Mouse (Mus musculus) MEL (cell line): ENCODE measurements around the gene Cdkl5. TPM values are rescaled to one million over a fixed set of nuclear protein-coding genes. Genes with fewer than 3 reads are reported as not detected.
"Not testable (repeated sequence)": the region's sequence is repeated elsewhere in the genome, so short reads cannot be mapped to it uniquely, and the experiment has no call there.

Experiments
- DNase-seq: peaks from one replicate; pipeline ENCODE4 v3.0.0; 2011; ENCODE audit warnings: low read depth, low spot score
- H3K27ac ChIP-seq: 2 replicates; pipeline ENCODE4 v1.5.1; 2012; ENCODE audit warnings: low read depth, mild to moderate bottlenecking, control low read depth, low read length, moderate library complexity; ENCODE audit not compliant: control insufficient read depth
- H3K27me3 ChIP-seq, 2 experiments: fragments of 150-350 bp in 1 of 2; sonication (generic) in 1 of 2; 2 replicates each; pipeline ENCODE4 v1.6.1; 2012; ENCODE audit warnings: low read length in 2 of 2, mild to moderate bottlenecking in 2 of 2, improper control_type of control experiment in 1 of 2, moderate library complexity in 1 of 2; ENCODE audit not compliant: insufficient read depth in 2 of 2, control insufficient read depth in 1 of 2
- H3K36me3 ChIP-seq, 2 experiments: 2 replicates each; pipeline ENCODE4 v1.6.1; 2012 to 2014; ENCODE audit warnings: low read length in 2 of 2, improper control_type of control experiment in 1 of 2, inconsistent platforms in 1 of 2, mild to moderate bottlenecking in 1 of 2; ENCODE audit not compliant: insufficient read depth in 2 of 2, control insufficient read depth in 1 of 2
- H3K4me1 ChIP-seq, 2 experiments: fragments of 150-350 bp in 1 of 2; sonication (generic) in 1 of 2; 2 replicates each; pipeline ENCODE4 v1.6.1; 2012; ENCODE audit warnings: low read length in 2 of 2, improper control_type of control experiment in 1 of 2, mild to moderate bottlenecking in 1 of 2; ENCODE audit not compliant: insufficient read depth in 2 of 2, control insufficient read depth in 1 of 2
- H3K4me3 ChIP-seq, 2 experiments: fragments of 150-350 bp in 1 of 2; sonication (generic) in 1 of 2; 2 replicates each; pipeline ENCODE4 v1.5.1; 2012; ENCODE audit warnings: low read depth in 2 of 2, low read length in 2 of 2, mild to moderate bottlenecking in 2 of 2, moderate library complexity in 2 of 2, control low read depth in 1 of 2, improper control_type of control experiment in 1 of 2; ENCODE audit not compliant: control insufficient read depth in 1 of 2, insufficient read depth in 1 of 2
- H3K79me2 ChIP-seq: 2 replicates; pipeline ENCODE4 v1.6.1; 2012; ENCODE audit warnings: mild to moderate bottlenecking, low read length, moderate library complexity; ENCODE audit not compliant: control insufficient read depth, poor library complexity, insufficient read depth
- H3K9ac ChIP-seq: 2 replicates; pipeline ENCODE4 v1.6.1; 2012; ENCODE audit warnings: low read depth, mild to moderate bottlenecking, control low read depth, low read length, moderate library complexity; ENCODE audit not compliant: control insufficient read depth, poor library complexity, severe bottlenecking
- H3K9me3 ChIP-seq: fragments of 150-350 bp; sonication (generic); replicated peaks from 2 replicates; pipeline ENCODE4 v1.6.1; 2012; ENCODE audit warnings: mild to moderate bottlenecking, low read length, improper control_type of control experiment, moderate library complexity; ENCODE audit not compliant: insufficient read depth
- BHLHE40 ChIP-seq: IDR thresholded peaks from 2 replicates; pipeline ENCODE4 v1.6.1; 2012; ENCODE audit warnings: low read depth, mild to moderate bottlenecking, inconsistent platforms, low read length, improper control_type of control experiment, borderline replicate concordance
- CHD1 ChIP-seq: IDR thresholded peaks from 2 replicates; pipeline ENCODE4 v1.6.1; 2012; ENCODE audit warnings: low read depth, mild to moderate bottlenecking, inconsistent platforms, low read length, improper control_type of control experiment
- CTCF ChIP-seq, 3 experiments: IDR thresholded peaks in 2 of 3; conservative IDR thresholded peaks in 1 of 3; 2 replicates each; pipeline ENCODE4 v1.5.1; 2011 to 2012; ENCODE audit warnings: low read length in 3 of 3, low read depth in 2 of 3, mild to moderate bottlenecking in 2 of 3, improper control_type of control experiment in 1 of 3, inconsistent platforms in 1 of 3, mixed read lengths in 1 of 3, moderate library complexity in 1 of 3; ENCODE audit not compliant: control insufficient read depth in 1 of 3, insufficient read depth in 1 of 3, poor library complexity in 1 of 3, severe bottlenecking in 1 of 3
- ELF1 ChIP-seq: IDR thresholded peaks from 2 replicates; pipeline ENCODE4 v1.6.1; 2014; ENCODE audit warnings: low read depth, mild to moderate bottlenecking, inconsistent platforms, low read length, improper control_type of control experiment, moderate library complexity
- MAFK ChIP-seq: IDR thresholded peaks from 2 replicates; pipeline ENCODE4 v1.6.1; 2011; ENCODE audit warnings: low read depth, mild to moderate bottlenecking, low read length, improper control_type of control experiment, borderline replicate concordance
- MAZ ChIP-seq: IDR thresholded peaks from 2 replicates; pipeline ENCODE4 v1.6.1; 2012; ENCODE audit warnings: low read depth, mild to moderate bottlenecking, inconsistent platforms, low read length, improper control_type of control experiment
- MYB ChIP-seq: IDR thresholded peaks from 2 replicates; pipeline ENCODE4 v1.6.1; 2011; ENCODE audit warnings: mild to moderate bottlenecking, low read depth, low read length, improper control_type of control experiment
- NRF1 ChIP-seq: IDR thresholded peaks from 2 replicates; pipeline ENCODE4 v1.6.1; 2014; ENCODE audit warnings: low read depth, mild to moderate bottlenecking, inconsistent platforms, low read length, improper control_type of control experiment, moderate library complexity; ENCODE audit not compliant: poor library complexity, insufficient read depth, severe bottlenecking
- POLR2A ChIP-seq, 2 experiments: IDR thresholded peaks; 2 replicates each; pipeline ENCODE4 v1.6.1; 2011 to 2012; ENCODE audit warnings: low read length in 2 of 2, mild to moderate bottlenecking in 2 of 2, control low read depth in 1 of 2, improper control_type of control experiment in 1 of 2, low read depth in 1 of 2, moderate library complexity in 1 of 2; ENCODE audit not compliant: control insufficient read depth in 1 of 2, insufficient read depth in 1 of 2, poor library complexity in 1 of 2
- POLR2AphosphoS2 ChIP-seq: IDR thresholded peaks from 2 replicates; pipeline ENCODE4 v1.6.1; 2011; ENCODE audit warnings: low read length, improper control_type of control experiment
- RCOR1 ChIP-seq: IDR thresholded peaks from 2 replicates; pipeline ENCODE4 v1.6.1; 2012; ENCODE audit warnings: low read depth, mild to moderate bottlenecking, inconsistent platforms, low read length, improper control_type of control experiment
- SIN3A ChIP-seq: IDR thresholded peaks from 2 replicates; pipeline ENCODE4 v1.6.1; 2012; ENCODE audit warnings: low read length, improper control_type of control experiment, inconsistent platforms
- TBP ChIP-seq: IDR thresholded peaks from 2 replicates; pipeline ENCODE4 v1.8.0; 2011; ENCODE audit warnings: low read depth, low read length, improper control_type of control experiment
- UBTF ChIP-seq: IDR thresholded peaks from 2 replicates; pipeline ENCODE4 v1.6.1; 2012; ENCODE audit warnings: low read depth, mild to moderate bottlenecking, inconsistent platforms, low read length, improper control_type of control experiment, moderate library complexity, borderline replicate concordance; ENCODE audit not compliant: insufficient read depth
- USF1 ChIP-seq: IDR thresholded peaks from 2 replicates; pipeline ENCODE4 v1.6.1; 2014; ENCODE audit warnings: low read depth, mild to moderate bottlenecking, inconsistent platforms, low read length, improper control_type of control experiment, moderate library complexity
- ZKSCAN1 ChIP-seq: IDR thresholded peaks from 2 replicates; pipeline ENCODE4 v1.6.1; 2012; ENCODE audit warnings: low read depth, mild to moderate bottlenecking, inconsistent platforms, low read length, improper control_type of control experiment, moderate library complexity
- ZNF384 ChIP-seq: IDR thresholded peaks from 2 replicates; pipeline ENCODE4 v1.6.1; 2012; ENCODE audit warnings: low read depth, mild to moderate bottlenecking, inconsistent platforms, low read length, improper control_type of control experiment
- polyA plus RNA-seq, 2 experiments: library from polyadenylated mRNA; stranded (reverse) in 1 of 2; unstranded in 1 of 2; fragments of >175 nt in 1 of 2; fragments of >200 nt in 1 of 2; gene quantifications; 2 replicates each; pipeline versions ENCODE4 v1.2.1 to v1.2.4; 2012; ENCODE audit warnings: low replicate concordance in 2 of 2, low read depth in 1 of 2; ENCODE audit not compliant: insufficient read length in 2 of 2, insufficient read depth in 1 of 2, missing spikeins in 1 of 2
- total RNA-seq: library from RNA; depleted of rRNA; stranded (reverse); fragments of 300-350 nt; gene quantifications from 2 replicates; pipeline ENCODE4 v1.2.3, GENCODE M21; 2012

The Cdkl5 gene
- total and polyA plus RNA-seq, 3 experiments, result 1.7 to 2.8 TPM; not detected in 1

DNA sequence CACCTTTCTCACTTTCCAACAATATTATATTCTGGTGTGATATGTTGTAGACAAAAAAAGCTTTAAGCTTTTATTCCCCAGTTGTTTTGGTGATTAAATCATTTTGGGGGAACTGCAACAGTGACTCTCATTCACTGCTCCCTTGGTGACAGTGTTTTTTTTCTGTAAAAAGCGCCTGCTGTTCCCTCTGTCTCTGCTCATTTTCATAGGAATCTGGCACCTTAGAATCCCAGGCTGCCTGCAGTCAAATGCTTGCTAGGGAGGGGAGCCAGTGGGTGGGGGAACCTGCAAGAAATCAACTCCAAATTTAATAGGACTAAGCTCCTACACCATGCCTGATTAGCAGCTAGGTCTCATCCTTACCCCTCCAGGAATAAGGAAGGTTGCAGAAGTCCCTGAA is 221.5 kb downstream of the Cdkl5 start:
- no peaks in the 10 kb centered on the region for H3K4me1 ChIP-seq
- no peaks in the 10 kb centered on the region for H3K9me3 ChIP-seq
- H3K27ac ChIP-seq, result no peak overlapping the region
- H3K9ac ChIP-seq, result no peak overlapping the region
- no peak for TF ChIP-seq CHD1
- TF ChIP-seq USF1, result no peak
- no peak for TF ChIP-seq MAZ
- TF ChIP-seq ZKSCAN1, result no peak
- TF ChIP-seq UBTF, result no peak
- TF ChIP-seq RCOR1, result no peak
- no peak for TF ChIP-seq CTCF (IDR thresholded peaks at IDR 0.05 in 2 of 3, conservative IDR thresholded peaks at IDR 0.05 in 1 of 3; ENCODE audit: control insufficient read depth in 1 of 3, insufficient read depth in 1 of 3, low read depth in 2 of 3, low read length in 3 of 3, poor library complexity in 1 of 3, severe bottlenecking in 1 of 3)
- no peak for TF ChIP-seq SIN3A
- TF ChIP-seq BHLHE40, result no peak
- no peak for TF ChIP-seq NRF1
- TF ChIP-seq MAFK, result no peak
- TF ChIP-seq POLR2AphosphoS2, result no peak
- TF ChIP-seq MYB, result no peak
- no peak for TF ChIP-seq ELF1
- TF ChIP-seq POLR2A (IDR thresholded peaks at IDR 0.05; ENCODE audit: control insufficient read depth in 1 of 2, insufficient read depth in 1 of 2, low read depth in 1 of 2, low read length in 2 of 2, poor library complexity in 1 of 2), result no peak
- DNase-seq, result no peak
- H3K27me3 ChIP-seq, result no peaks in the 10 kb centered on the region; a peak in 1 of 4 replicates
- no peaks in the 10 kb centered on the region for H3K79me2 ChIP-seq
- H3K4me3 ChIP-seq, result no peak overlapping the region
- 0 out of 4 replicates have a peak, but pooled peaks cover 0 to 2% of the 10 kb centered on the region in 2 experiments for H3K36me3 ChIP-seq

- H3K79me2 ChIP-seq, H3K4me1 ChIP-seq, H3K36me3 ChIP-seq, H3K27ac ChIP-seq, H3K27me3 ChIP-seq: not testable (repeated sequence)
- DNase-seq, result peak; percentile 41
- TF ChIP-seq ZNF384, result peak; percentile 60; the same call in 1 of the 2 replicates
- TF ChIP-seq TBP, result peak; percentile 97
- TF ChIP-seq, all 39 proteins: peak for 2; not testable (repeated sequence) for 37
- H3K9me3 ChIP-seq, H3K9ac ChIP-seq, H3K4me3 ChIP-seq: not testable (repeated sequence)
These were observed 224.9 kb downstream of the Cdkl5 start for GRCm38 (mm10) chrX:160769622-160770021.
